Mouse (Mus musculus): ENCODE results near the gene Chmp4b. TPM values are rescaled to one million over a fixed set of nuclear protein-coding genes. Genes with fewer than 3 reads are reported as not detected.

The Chmp4b gene
- polyA plus RNA-seq, 1 experiment = 298 TPM

- TF ChIP-seq POLR2A (IDR thresholded peaks at IDR 0.05; ENCODE audit: extremely low read depth, insufficient read depth, low read length) = no peak
- no peak for TF ChIP-seq CTCF (IDR thresholded peaks at IDR 0.05; ENCODE audit: extremely low read depth, insufficient read depth, low read length)
- no peak overlapping the region for H3K4me3 ChIP-seq (ENCODE audit: insufficient read depth, low read length)
- H3K27ac ChIP-seq (ENCODE audit: insufficient read depth, low read length) = no peak overlapping the region
- peaks cover 1% of the 10 kb centered on the region; the same call in 1 of the 2 replicates for H3K4me1 ChIP-seq (ENCODE audit: control insufficient read depth, insufficient read depth, low read length)
These were observed 37.9 kb downstream of the Chmp4b start for GRCm38 (mm10) chr2:154689391-154689790.

GRCm38 (mm10) chr2:154690959-154691358, 39.5 kb downstream of the Chmp4b start:
- no peak overlapping the region for H3K27ac ChIP-seq (ENCODE audit: insufficient read depth, low read length)
- peaks cover 1% of the 10 kb centered on the region; the same call in 1 of the 2 replicates for H3K4me1 ChIP-seq (ENCODE audit: control insufficient read depth, insufficient read depth, low read length)
- no peak for TF ChIP-seq CTCF (IDR thresholded peaks at IDR 0.05; ENCODE audit: extremely low read depth, insufficient read depth, low read length)
- no peak for TF ChIP-seq POLR2A (IDR thresholded peaks at IDR 0.05; ENCODE audit: extremely low read depth, insufficient read depth, low read length)
- no peak overlapping the region for H3K4me3 ChIP-seq (ENCODE audit: insufficient read depth, low read length)

GRCm38 (mm10) chr2:154693186-154693940, 41.9 kb downstream of the Chmp4b start:
- H3K4me3 ChIP-seq (ENCODE audit: insufficient read depth, low read length) = no peak overlapping the region
- TF ChIP-seq CTCF (IDR thresholded peaks at IDR 0.05; ENCODE audit: extremely low read depth, insufficient read depth, low read length) (no peak), POLR2A (IDR thresholded peaks at IDR 0.05; ENCODE audit: extremely low read depth, insufficient read depth, low read length) (no peak)
- no peaks in the 10 kb centered on the region; the same call in 1 of the 2 replicates for H3K4me1 ChIP-seq (ENCODE audit: control insufficient read depth, insufficient read depth, low read length)
- H3K27ac ChIP-seq (ENCODE audit: insufficient read depth, low read length) = no peak overlapping the region

GRCm38 (mm10) chr2:154693941-154694256, 42.4 kb downstream of the Chmp4b start:
- Histone ChIP-seq H3K27ac (ENCODE audit: insufficient read depth, low read length) (no peak overlapping the region), H3K4me3 (ENCODE audit: insufficient read depth, low read length) (no peak overlapping the region), H3K4me1 (ENCODE audit: control insufficient read depth, insufficient read depth, low read length) (no peaks in the 10 kb centered on the region; the same call in 1 of the 2 replicates)
- no peak for TF ChIP-seq CTCF (IDR thresholded peaks at IDR 0.05; ENCODE audit: extremely low read depth, insufficient read depth, low read length)
- TF ChIP-seq POLR2A (IDR thresholded peaks at IDR 0.05; ENCODE audit: extremely low read depth, insufficient read depth, low read length) = no peak

GRCm38 (mm10) chr2:154695690-154696089, 44.2 kb downstream of the Chmp4b start:
- no peaks in the 10 kb centered on the region for H3K4me1 ChIP-seq (ENCODE audit: control insufficient read depth, insufficient read depth, low read length)
- no peak for TF ChIP-seq CTCF (IDR thresholded peaks at IDR 0.05; ENCODE audit: extremely low read depth, insufficient read depth, low read length)
- no peak overlapping the region for H3K27ac ChIP-seq (ENCODE audit: insufficient read depth, low read length)
- H3K4me3 ChIP-seq (ENCODE audit: insufficient read depth, low read length) = no peak overlapping the region

- Histone ChIP-seq H3K4me1 (ENCODE audit: control insufficient read depth, insufficient read depth, low read length) (no peaks in the 10 kb centered on the region), H3K27ac (ENCODE audit: insufficient read depth, low read length) (0 out of 2 replicates have a peak overlapping the region, but pooled peaks have one; percentile 10), H3K4me3 (ENCODE audit: insufficient read depth, low read length) (no peak overlapping the region)
- TF ChIP-seq CTCF (IDR thresholded peaks at IDR 0.05; ENCODE audit: extremely low read depth, insufficient read depth, low read length) (no peak), POLR2A (IDR thresholded peaks at IDR 0.05; ENCODE audit: extremely low read depth, insufficient read depth, low read length) (no peak)
These were observed 45.2 kb downstream of the Chmp4b start for GRCm38 (mm10) chr2:154696660-154697059.

GRCm38 (mm10) chr2:154699360-154699759, 47.9 kb downstream of the Chmp4b start:
- TF ChIP-seq CTCF (IDR thresholded peaks at IDR 0.05; ENCODE audit: extremely low read depth, insufficient read depth, low read length) (no peak), POLR2A (IDR thresholded peaks at IDR 0.05; ENCODE audit: extremely low read depth, insufficient read depth, low read length) (no peak)
- Histone ChIP-seq H3K4me3 (ENCODE audit: insufficient read depth, low read length) (no peak overlapping the region), H3K4me1 (ENCODE audit: control insufficient read depth, insufficient read depth, low read length) (no peaks in the 10 kb centered on the region), H3K27ac (ENCODE audit: insufficient read depth, low read length) (no peak overlapping the region)

- TF ChIP-seq POLR2A (IDR thresholded peaks at IDR 0.05; ENCODE audit: extremely low read depth, insufficient read depth, low read length) (no peak), CTCF (IDR thresholded peaks at IDR 0.05; ENCODE audit: extremely low read depth, insufficient read depth, low read length) (no peak)
- Histone ChIP-seq H3K27ac (ENCODE audit: insufficient read depth, low read length) (no peak overlapping the region), H3K4me1 (ENCODE audit: control insufficient read depth, insufficient read depth, low read length) (no peaks in the 10 kb centered on the region), H3K4me3 (ENCODE audit: insufficient read depth, low read length) (no peak overlapping the region)
These were observed 48.7 kb downstream of the Chmp4b start for GRCm38 (mm10) chr2:154700177-154700576.

- Histone ChIP-seq H3K4me3 (ENCODE audit: insufficient read depth, low read length) (no peak overlapping the region), H3K27ac (ENCODE audit: insufficient read depth, low read length) (no peak overlapping the region), H3K4me1 (ENCODE audit: control insufficient read depth, insufficient read depth, low read length) (no peaks in the 10 kb centered on the region)
- TF ChIP-seq POLR2A (IDR thresholded peaks at IDR 0.05; ENCODE audit: extremely low read depth, insufficient read depth, low read length) = no peak
- peak; percentile 85 for TF ChIP-seq CTCF (IDR thresholded peaks at IDR 0.05; ENCODE audit: extremely low read depth, insufficient read depth, low read length)
These were observed 51.3 kb downstream of the Chmp4b start for GRCm38 (mm10) chr2:154702637-154703315.

All from cortical plate, adult 2 months (tissue).